Mouse (Mus musculus): ENCODE results near the gene Cdyl.
A peak's percentile ranks its signal among the peaks of the same experiment; 100 is the strongest.
"Not testable (repeated sequence)": the region's sequence is repeated elsewhere in the genome, so short reads cannot be mapped to it uniquely, and the experiment has no call there.

Gene Cdyl

GRCm38 (mm10) chr13:35821821-35822454 lies 162.3 kb downstream of the Cdyl start:
- ATAC-seq (ENCODE audit: insufficient number of reproducible peaks, low FRiP score, low TSS enrichment), result no peak

- no peak for ATAC-seq (ENCODE audit: insufficient number of reproducible peaks, low FRiP score, low TSS enrichment)
Measured at GRCm38 (mm10) chr13:35822795-35823194, 163.2 kb downstream of the Cdyl start.

- no peak for ATAC-seq (ENCODE audit: insufficient number of reproducible peaks, low FRiP score, low TSS enrichment)
Measured at GRCm38 (mm10) chr13:35825639-35826038, 166.0 kb downstream of the Cdyl start.

GRCm38 (mm10) chr13:35832676-35833075 lies 173.0 kb downstream of the Cdyl start:
- peak; percentile 96 for ATAC-seq (ENCODE audit: insufficient number of reproducible peaks, low FRiP score, low TSS enrichment)

GRCm38 (mm10) chr13:35833941-35834340 lies 174.3 kb downstream of the Cdyl start:
- ATAC-seq (ENCODE audit: insufficient number of reproducible peaks, low FRiP score, low TSS enrichment), result no peak

- no peak for ATAC-seq (ENCODE audit: insufficient number of reproducible peaks, low FRiP score, low TSS enrichment)
Measured at GRCm38 (mm10) chr13:35835669-35836068, 176.0 kb downstream of the Cdyl start.

- not testable (repeated sequence) for ATAC-seq (ENCODE audit: insufficient number of reproducible peaks, low FRiP score, low TSS enrichment)
Measured at GRCm38 (mm10) chr13:35836501-35836900, 176.9 kb downstream of the Cdyl start.

- ATAC-seq (ENCODE audit: insufficient number of reproducible peaks, low FRiP score, low TSS enrichment), result no peak
Measured at GRCm38 (mm10) chr13:35840102-35840501, 180.5 kb downstream of the Cdyl start.

GRCm38 (mm10) chr13:35843383-35843782 lies 183.8 kb downstream of the Cdyl start:
- ATAC-seq (ENCODE audit: insufficient number of reproducible peaks, low FRiP score, low TSS enrichment), result no peak

GRCm38 (mm10) chr13:35845306-35845705 lies 185.7 kb downstream of the Cdyl start:
- ATAC-seq (ENCODE audit: insufficient number of reproducible peaks, low FRiP score, low TSS enrichment), result no peak

- ATAC-seq (ENCODE audit: insufficient number of reproducible peaks, low FRiP score, low TSS enrichment), result peak; percentile 79
Measured at GRCm38 (mm10) chr13:35848694-35849093, 189.1 kb downstream of the Cdyl start.

GRCm38 (mm10) chr13:35851581-35851980 lies 191.9 kb downstream of the Cdyl start:
- peak; percentile 79 for ATAC-seq (ENCODE audit: insufficient number of reproducible peaks, low FRiP score, low TSS enrichment)

GRCm38 (mm10) chr13:35852851-35853575 lies 193.4 kb downstream of the Cdyl start:
- no peak for ATAC-seq (ENCODE audit: insufficient number of reproducible peaks, low FRiP score, low TSS enrichment)

- ATAC-seq (ENCODE audit: insufficient number of reproducible peaks, low FRiP score, low TSS enrichment), result no peak
Measured at GRCm38 (mm10) chr13:35857486-35857885, 197.9 kb downstream of the Cdyl start.

GRCm38 (mm10) chr13:35860916-35861315 lies 201.3 kb downstream of the Cdyl start:
- ATAC-seq (ENCODE audit: insufficient number of reproducible peaks, low FRiP score, low TSS enrichment), result peak; percentile 85

- no peak for ATAC-seq (ENCODE audit: insufficient number of reproducible peaks, low FRiP score, low TSS enrichment)
Measured at GRCm38 (mm10) chr13:35870659-35871058, 211.0 kb downstream of the Cdyl start.

- no peak for ATAC-seq (ENCODE audit: insufficient number of reproducible peaks, low FRiP score, low TSS enrichment)
Measured at GRCm38 (mm10) chr13:35871107-35871506, 211.5 kb downstream of the Cdyl start.

- no peak for ATAC-seq (ENCODE audit: insufficient number of reproducible peaks, low FRiP score, low TSS enrichment)
Measured at GRCm38 (mm10) chr13:35875396-35875795, 215.8 kb downstream of the Cdyl start.

- no peak for ATAC-seq (ENCODE audit: insufficient number of reproducible peaks, low FRiP score, low TSS enrichment)
Measured at GRCm38 (mm10) chr13:35878282-35878681, 218.6 kb downstream of the Cdyl start.

- ATAC-seq (ENCODE audit: insufficient number of reproducible peaks, low FRiP score, low TSS enrichment), result no peak
Measured at GRCm38 (mm10) chr13:35879068-35879467, 219.4 kb downstream of the Cdyl start.

GRCm38 (mm10) chr13:35879519-35879918 lies 219.9 kb downstream of the Cdyl start:
- no peak for ATAC-seq (ENCODE audit: insufficient number of reproducible peaks, low FRiP score, low TSS enrichment)

- ATAC-seq (ENCODE audit: insufficient number of reproducible peaks, low FRiP score, low TSS enrichment), result no peak
Measured at GRCm38 (mm10) chr13:35880555-35881046, 221.0 kb downstream of the Cdyl start.
